Mouse (Mus musculus) limb, embryonic 11.5 days (tissue): ENCODE measurements around the gene Pgghg. TPM values are rescaled to one million over a fixed set of nuclear protein-coding genes. Genes with fewer than 3 reads are reported as not detected.

Experiments used
- ATAC-seq: fragments of 200-750 bp; cut with Nextera tagmentation; 2 replicates; pipeline ENCODE4 v1.8.0; 2017; ENCODE audit warnings: low read depth; ENCODE audit not compliant: insufficient number of reproducible peaks, low FRiP score, low TSS enrichment
- DNase-seq: peaks from one replicate; pipeline ENCODE4 v3.0.0-alpha.2; 2015; ENCODE audit warnings: low spot score
- H3K27ac ChIP-seq: fragments of 300-500 bp; sonication (generic); replicated peaks from 2 replicates; pipeline ENCODE4 v1.5.1; 2014; ENCODE audit warnings: low read depth, mild to moderate bottlenecking, low read length
- H3K27me3 ChIP-seq: fragments of 300-500 bp; sonication (generic); 2 replicates; pipeline ENCODE4 v1.6.1; 2014; ENCODE audit warnings: mild to moderate bottlenecking, low read length, mixed read lengths; ENCODE audit not compliant: control insufficient read depth, insufficient read depth
- H3K36me3 ChIP-seq: fragments of 300-500 bp; sonication (generic); 2 replicates; pipeline ENCODE4 v1.6.1; 2014; ENCODE audit warnings: mild to moderate bottlenecking, low read length, moderate library complexity, mixed read lengths; ENCODE audit not compliant: control insufficient read depth, insufficient read depth
- H3K4me1 ChIP-seq: fragments of 300-500 bp; sonication (generic); 2 replicates; pipeline ENCODE4 v1.6.1; 2014; ENCODE audit warnings: low read length, mixed read lengths; ENCODE audit not compliant: control insufficient read depth, insufficient read depth
- H3K4me2 ChIP-seq: fragments of 300-500 bp; sonication (generic); 2 replicates; pipeline ENCODE4 v1.6.1; 2014; ENCODE audit warnings: low read depth, mild to moderate bottlenecking, moderate library complexity; ENCODE audit not compliant: severe bottlenecking
- H3K4me3 ChIP-seq: fragments of 300-500 bp; sonication (generic); 2 replicates; pipeline ENCODE4 v1.5.1; 2014; ENCODE audit warnings: low read depth, low read length
- H3K9ac ChIP-seq: fragments of 300-500 bp; sonication (generic); 2 replicates; pipeline ENCODE4 v1.6.1; 2014; ENCODE audit warnings: mild to moderate bottlenecking, low read length
- H3K9me3 ChIP-seq: fragments of 300-500 bp; sonication (generic); 2 replicates; pipeline ENCODE4 v1.6.1; 2016; ENCODE audit warnings: low read length; ENCODE audit not compliant: control insufficient read depth
- WGBS: fragments of 180-500 bp; shearing (Covaris S2); extraction: QIAGEN DNeasy Blood & Tissue Kit; methylation state at CpG from one replicate; pipeline ENCODE4 v1.1.7; 2014; 5-methylcytosine and 5-hydroxymethylcytosine counted together
- polyA plus RNA-seq: library from polyadenylated mRNA; unstranded; fragments of >200 nt; fragmentation: Nextera tagmentation; extraction: Ambion mirVana; gene quantifications from 2 replicates; pipeline ENCODE4 v1.2.1, GENCODE M21; 2014

The Pgghg gene
- polyA plus RNA-seq, 1 experiment from 2014 or later = 16.1 TPM

DNA sequence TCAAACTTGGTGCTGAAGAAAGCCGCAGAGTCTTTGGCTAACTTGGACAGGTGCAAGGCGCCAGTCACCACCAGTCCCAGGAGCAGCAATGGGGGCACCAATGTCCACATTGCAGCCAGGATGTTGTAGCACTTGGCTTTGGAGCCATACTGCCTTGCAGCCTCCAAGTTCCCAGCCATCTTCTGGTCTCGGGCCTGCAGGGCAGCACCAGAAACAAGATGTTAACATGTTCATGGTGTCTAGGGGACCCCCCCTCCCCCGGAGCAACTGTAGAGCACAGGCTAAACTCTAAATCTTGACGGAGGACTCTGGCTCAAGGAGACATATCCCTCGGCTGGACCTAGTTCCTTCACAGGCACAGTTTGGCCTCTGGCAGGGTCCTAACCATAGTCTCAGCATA is 8.1 kb downstream of the Pgghg start:
- Histone ChIP-seq H3K9ac (no peak overlapping the region), H3K36me3 (peaks cover 21% of the 10 kb centered on the region), H3K27me3 (no peaks in the 10 kb centered on the region), H3K9me3 (no peaks in the 10 kb centered on the region), H3K4me2 (no peak overlapping the region), H3K4me1 (peaks cover 31% of the 10 kb centered on the region), H3K4me3 (no peak overlapping the region), H3K27ac (no peak overlapping the region)
- ATAC-seq (no peak), DNase-seq (no peak)
- WGBS = 91% methylated on average over 6 of the region's 6 CpGs

DNA sequence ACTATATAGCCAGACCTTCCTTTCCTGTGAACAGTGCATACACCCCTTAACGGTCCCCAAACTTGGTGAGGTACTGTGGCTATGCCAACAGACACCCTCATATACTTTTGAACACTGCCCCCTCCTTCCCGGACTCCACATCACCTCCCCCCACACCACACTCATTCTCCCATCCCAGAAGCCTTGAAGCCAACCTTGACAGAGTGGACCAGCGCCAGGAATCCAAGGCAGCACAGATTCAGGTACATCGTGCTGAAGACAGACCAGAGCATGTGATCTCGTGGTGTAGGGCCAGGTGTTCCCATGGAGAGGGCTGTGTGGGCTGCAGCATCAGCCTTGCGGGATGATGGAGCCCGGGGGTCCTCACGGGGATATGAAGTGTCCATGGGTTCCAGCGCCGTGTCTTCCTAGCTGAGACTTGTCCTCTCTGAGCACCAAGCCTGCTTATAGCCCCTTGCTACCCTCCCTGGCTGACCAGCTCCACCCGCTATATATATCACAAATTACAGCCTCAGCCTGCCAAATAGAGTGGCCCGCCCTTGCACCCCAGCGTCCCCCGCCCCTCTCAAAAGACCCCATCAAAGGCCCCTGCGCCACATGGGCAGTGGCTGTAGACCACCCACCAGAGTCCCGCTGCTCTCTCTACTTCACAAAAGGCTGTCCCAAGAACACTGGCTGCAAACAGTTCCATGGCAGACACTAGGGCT is 8.8 kb downstream of the Pgghg start, which contains the start of gene Ifitm5:
Gene Ifitm5 (minus strand): TSS at position 468 of the 707 bp plus-strand sequence.
- DNase-seq (no peak), ATAC-seq (no peak)
- Histone ChIP-seq H3K27me3 (no peaks in the 10 kb centered on the region), H3K4me1 (peaks cover 34% of the 10 kb centered on the region), H3K4me3 (no peak within 1 kb of the TSS), H3K27ac (peak within 1 kb of the TSS; percentile 65), H3K9ac (no peak within 1 kb of the TSS), H3K9me3 (no peaks in the 10 kb centered on the region), H3K4me2 (0 out of 2 replicates have a peak within 1 kb of the TSS, but pooled peaks have one; percentile 4), H3K36me3 (peaks cover 21% of the 10 kb centered on the region)
- WGBS = 70% methylated on average over 16 of the region's 16 CpGs

DNA sequence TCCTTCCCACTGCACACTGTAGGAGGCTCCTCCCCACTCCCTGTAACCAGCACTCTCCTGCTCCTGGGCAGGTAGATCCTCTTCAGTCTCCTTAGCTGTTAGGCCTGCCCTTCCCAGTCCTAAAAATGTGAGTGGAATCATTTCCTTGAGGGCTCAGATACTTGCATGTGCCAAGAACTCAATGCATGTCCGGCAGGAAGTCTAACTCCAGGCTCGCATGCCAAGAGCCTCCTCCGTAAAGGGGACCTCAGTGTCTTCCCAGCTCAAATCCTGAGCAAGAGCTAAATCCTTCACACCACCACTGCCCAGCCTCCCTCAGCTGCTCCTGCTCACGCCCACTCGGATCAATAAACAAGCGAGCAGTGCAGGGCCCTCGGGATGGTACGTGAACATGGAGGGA is 9.9 kb downstream of the Pgghg start:
- Histone ChIP-seq H3K9ac (no peak overlapping the region), H3K4me3 (no peak overlapping the region), H3K4me2 (no peak overlapping the region), H3K36me3 (peaks cover 18% of the 10 kb centered on the region), H3K27me3 (no peaks in the 10 kb centered on the region), H3K4me1 (peaks cover 36% of the 10 kb centered on the region), H3K27ac (no peak overlapping the region), H3K9me3 (no peaks in the 10 kb centered on the region)
- WGBS = 33% methylated on average over 8 of the region's 8 CpGs
- no peak for ATAC-seq
- DNase-seq = no peak

DNA sequence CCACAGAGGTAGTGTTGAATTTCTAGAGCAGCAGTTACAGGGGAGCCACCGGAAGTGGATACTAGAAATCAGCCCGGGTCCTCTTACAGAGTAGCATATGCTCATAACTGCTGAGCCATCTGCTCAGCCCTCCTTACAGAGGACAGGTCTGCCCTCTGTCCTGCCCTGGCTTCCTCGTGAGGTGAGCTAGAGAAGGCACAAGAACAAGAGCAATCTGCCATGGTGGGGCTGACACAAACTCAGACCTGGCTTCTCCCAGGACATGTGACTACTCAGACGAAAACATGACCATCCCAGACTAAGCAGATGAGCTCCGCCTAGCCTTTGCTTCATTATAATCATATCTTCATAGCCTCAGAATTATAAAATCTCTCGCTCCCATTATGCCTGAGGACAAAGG is 10.6 kb downstream of the Pgghg start:
- no peaks in the 10 kb centered on the region for H3K27me3 ChIP-seq
- ATAC-seq = no peak
- H3K4me1 ChIP-seq = peaks cover 43% of the 10 kb centered on the region
- WGBS = 66% methylated on average over 6 of the region's 6 CpGs
- H3K36me3 ChIP-seq = peaks cover 16% of the 10 kb centered on the region
- no peak overlapping the region for H3K9ac ChIP-seq
- H3K27ac ChIP-seq = no peak overlapping the region
- no peak for DNase-seq
- H3K4me2 ChIP-seq = no peak overlapping the region
- no peaks in the 10 kb centered on the region for H3K9me3 ChIP-seq
- no peak overlapping the region for H3K4me3 ChIP-seq

DNA sequence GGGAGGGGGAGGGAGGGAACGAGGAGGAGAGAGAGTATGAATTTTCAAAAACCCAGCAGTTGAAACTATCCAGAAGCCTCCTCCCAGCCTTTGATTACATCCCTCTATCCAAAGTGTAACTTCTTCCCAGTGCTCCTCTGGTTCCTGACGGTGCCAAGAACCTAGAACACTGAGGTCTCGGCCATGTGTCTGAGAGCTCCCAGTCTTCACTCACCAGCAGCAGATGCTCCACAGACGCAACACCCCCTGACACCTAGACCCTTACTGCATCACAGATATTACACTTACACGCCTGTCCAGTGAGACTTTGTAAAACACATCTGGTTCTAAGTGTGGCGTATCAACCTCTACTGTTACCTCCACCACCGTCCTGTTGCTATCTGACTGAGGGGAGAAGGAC is 11.2 kb downstream of the Pgghg start:
- Histone ChIP-seq H3K4me1 (peaks cover 45% of the 10 kb centered on the region), H3K4me3 (no peak overlapping the region), H3K36me3 (peaks cover 13% of the 10 kb centered on the region), H3K9me3 (no peaks in the 10 kb centered on the region), H3K9ac (no peak overlapping the region), H3K27me3 (no peaks in the 10 kb centered on the region), H3K4me2 (no peak overlapping the region), H3K27ac (no peak overlapping the region)
- ATAC-seq = no peak
- 77% methylated on average over 7 of the region's 7 CpGs for WGBS
- DNase-seq = no peak

DNA sequence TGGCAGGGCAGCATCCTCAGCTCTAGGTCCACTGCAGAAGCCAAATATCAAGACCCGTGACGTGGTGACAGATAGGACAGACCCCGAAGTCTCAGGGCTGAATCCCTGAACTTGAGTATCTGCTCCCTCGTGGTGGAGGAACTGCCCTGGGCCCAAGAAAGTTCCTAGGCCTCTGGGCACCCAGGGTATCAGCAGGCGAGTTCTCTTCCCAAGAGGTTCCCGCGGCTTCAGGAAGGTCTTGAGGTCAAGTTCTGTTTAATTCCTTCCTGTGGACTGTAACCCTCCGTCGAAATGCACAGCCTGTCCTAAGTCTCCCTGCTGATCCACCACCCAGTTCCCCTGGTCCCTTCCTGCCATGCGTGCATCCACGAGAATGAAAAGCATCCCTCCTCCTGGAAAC is 11.9 kb downstream of the Pgghg start:
- ATAC-seq (no peak), DNase-seq (no peak)
- Histone ChIP-seq H3K9ac (no peak overlapping the region), H3K4me2 (no peak overlapping the region), H3K9me3 (no peaks in the 10 kb centered on the region), H3K27ac (no peak overlapping the region), H3K27me3 (no peaks in the 10 kb centered on the region), H3K4me3 (no peak overlapping the region), H3K4me1 (peaks cover 45% of the 10 kb centered on the region), H3K36me3 (peaks cover 7% of the 10 kb centered on the region)
- 81% methylated on average over 11 of the region's 11 CpGs for WGBS

DNA sequence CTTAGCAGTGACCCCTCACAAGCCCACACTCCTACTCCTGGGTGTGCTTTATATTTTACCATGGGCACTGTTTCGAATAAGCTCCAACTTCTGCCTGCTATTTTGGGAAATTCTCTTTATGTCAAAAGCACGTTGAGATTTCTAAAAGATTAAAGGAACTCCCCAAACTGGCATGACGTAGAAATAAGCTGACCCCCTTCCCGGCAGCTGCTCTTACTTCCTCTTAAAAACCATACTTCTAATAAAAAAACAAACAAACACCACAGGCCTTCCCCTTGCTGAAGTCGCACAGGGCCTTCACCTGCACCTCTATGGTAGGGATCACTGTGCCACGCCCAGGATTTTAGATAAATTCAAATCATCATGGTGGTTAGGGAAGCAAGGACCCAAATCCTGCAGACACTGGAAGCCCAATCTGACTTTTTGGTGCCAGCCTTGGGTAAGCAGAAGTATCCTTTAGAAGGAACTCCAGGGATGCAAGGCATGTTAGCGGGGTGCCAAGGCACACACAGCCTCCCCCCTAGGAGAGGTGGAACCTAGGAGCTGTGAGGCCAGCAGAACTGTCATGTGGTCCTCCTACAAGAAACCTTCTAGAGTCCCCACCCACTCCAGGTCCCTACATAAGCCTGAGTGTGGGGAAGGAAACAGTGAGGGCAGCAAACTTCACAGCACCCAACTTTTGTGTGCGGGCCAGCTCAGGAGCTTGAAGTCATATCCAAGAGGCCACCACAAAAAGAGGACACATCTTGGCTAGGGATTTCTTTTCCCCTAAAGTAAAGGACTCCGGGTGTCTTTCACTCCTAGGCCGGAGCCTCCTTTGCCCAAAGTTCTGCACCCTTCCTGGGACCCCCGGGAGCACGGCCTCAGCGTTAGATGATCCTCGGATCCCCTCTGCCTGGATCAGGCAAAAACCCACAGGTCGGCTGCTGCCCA is 12.9 kb downstream of the Pgghg start:
- WGBS = 63% methylated on average over 15 of the region's 15 CpGs
- Histone ChIP-seq H3K27me3 (no peaks in the 10 kb centered on the region), H3K4me2 (peak overlapping the region; percentile 90), H3K9me3 (no peaks in the 10 kb centered on the region), H3K27ac (no peak overlapping the region), H3K4me3 (peak overlapping the region; percentile 52), H3K9ac (peak overlapping the region; percentile 70), H3K4me1 (peaks cover 45% of the 10 kb centered on the region), H3K36me3 (peaks cover 4% of the 10 kb centered on the region)
- DNase-seq = no peak
- ATAC-seq = no peak

DNA sequence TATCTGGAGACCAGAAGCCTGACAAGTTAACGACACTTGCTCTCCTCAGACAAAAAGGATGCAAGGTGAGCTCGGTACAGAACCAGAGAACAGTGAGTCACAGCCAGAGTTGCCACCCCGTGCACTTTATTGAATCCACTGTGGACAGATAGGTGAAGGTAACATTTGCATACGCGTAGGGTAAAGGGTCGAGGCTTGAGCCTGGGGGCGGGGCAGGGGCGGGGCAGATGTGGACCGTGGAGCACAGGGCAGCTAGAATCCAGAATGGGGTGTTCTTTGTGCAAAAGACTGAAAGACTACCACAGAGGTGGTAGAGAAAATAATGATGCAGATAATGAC is 13.5 kb downstream of the Pgghg start:
- Histone ChIP-seq H3K36me3 (peaks cover 4% of the 10 kb centered on the region), H3K9ac (peak overlapping the region; percentile 70), H3K27me3 (no peaks in the 10 kb centered on the region), H3K4me1 (peaks cover 49% of the 10 kb centered on the region), H3K9me3 (no peaks in the 10 kb centered on the region), H3K4me3 (peak overlapping the region; percentile 52), H3K4me2 (peak overlapping the region; percentile 90), H3K27ac (no peak overlapping the region)
- no peak for DNase-seq
- ATAC-seq = no peak
- 6% methylated on average over 9 of the region's 9 CpGs for WGBS
